Mouse (Mus musculus) embryonic facial prominence, embryonic 11.5 days (tissue): ENCODE data around the gene Dtnb. TPM values are rescaled to one million over a fixed set of nuclear protein-coding genes. Genes with fewer than 3 reads are reported as not detected.

Source experiments
- ATAC-seq: fragments of 200-750 bp; cut with Nextera tagmentation; replicated peaks from 2 replicates; pipeline ENCODE4 v1.8.0; 2017; ENCODE audit warnings: low read depth; ENCODE audit not compliant: insufficient number of reproducible peaks, low FRiP score, low TSS enrichment
- DNase-seq: peaks from one replicate; pipeline ENCODE4 v3.0.0-alpha.2; 2015; ENCODE audit warnings: low spot score
- H3K27ac ChIP-seq: fragments of 300-500 bp; sonication (generic); replicated peaks from 2 replicates; pipeline ENCODE4 v1.5.1; 2014; ENCODE audit warnings: mild to moderate bottlenecking, low read depth, low read length, control low read depth
- H3K27me3 ChIP-seq: fragments of 300-500 bp; sonication (generic); 2 replicates; pipeline ENCODE4 v1.6.1; 2014; ENCODE audit warnings: mild to moderate bottlenecking, low read length, moderate library complexity, mixed read lengths; ENCODE audit not compliant: control insufficient read depth, insufficient read depth
- H3K36me3 ChIP-seq: fragments of 300-500 bp; sonication (generic); replicated peaks from 2 replicates; pipeline ENCODE4 v1.6.1; 2014; ENCODE audit warnings: low read depth, mild to moderate bottlenecking, low read length, moderate library complexity, mixed read lengths; ENCODE audit not compliant: control insufficient read depth, insufficient read depth
- H3K4me1 ChIP-seq: fragments of 300-500 bp; sonication (generic); 2 replicates; pipeline ENCODE4 v1.6.1; 2014; ENCODE audit warnings: low read length, mixed read lengths; ENCODE audit not compliant: control insufficient read depth, insufficient read depth
- H3K4me2 ChIP-seq: fragments of 300-500 bp; sonication (generic); 2 replicates; pipeline ENCODE4 v1.6.1; 2014; ENCODE audit warnings: low read depth, mild to moderate bottlenecking, control low read depth, low read length, moderate library complexity
- H3K4me3 ChIP-seq: fragments of 300-500 bp; sonication (generic); 2 replicates; pipeline ENCODE4 v1.5.1; 2014; ENCODE audit warnings: low read depth, low read length, control low read depth
- H3K9ac ChIP-seq: fragments of 300-500 bp; sonication (generic); replicated peaks from 2 replicates; pipeline ENCODE4 v1.6.1; 2014; ENCODE audit warnings: mild to moderate bottlenecking, control low read depth, low read length
- H3K9me3 ChIP-seq: fragments of 300-500 bp; sonication (generic); replicated peaks from 2 replicates; pipeline ENCODE4 v1.6.1; 2016; ENCODE audit warnings: mild to moderate bottlenecking, low read length, inconsistent platforms, mixed read lengths; ENCODE audit not compliant: control insufficient read depth
- WGBS: fragments of 180-500 bp; shearing (Covaris S2); extraction: QIAGEN DNeasy Blood & Tissue Kit; methylation state at CpG from one replicate; pipeline ENCODE4 v1.1.7; 2014; 5-methylcytosine and 5-hydroxymethylcytosine counted together
- microRNA-seq: library from miRNA; unstranded; fragments of <30 nt; microRNA quantifications from one replicate; pipeline ENCODE4, GENCODE M21; 2016; ENCODE audit warnings: borderline number of aligned reads
- polyA plus RNA-seq: library from polyadenylated mRNA; unstranded; fragments of >200 nt; fragmentation: Nextera tagmentation; extraction: Ambion mirVana; gene quantifications from 2 replicates; pipeline ENCODE4 v1.2.1, GENCODE M21; 2014

Dtnb gene
- polyA plus RNA-seq, 1 experiment from 2014 or later: 40.4 TPM

DNA sequence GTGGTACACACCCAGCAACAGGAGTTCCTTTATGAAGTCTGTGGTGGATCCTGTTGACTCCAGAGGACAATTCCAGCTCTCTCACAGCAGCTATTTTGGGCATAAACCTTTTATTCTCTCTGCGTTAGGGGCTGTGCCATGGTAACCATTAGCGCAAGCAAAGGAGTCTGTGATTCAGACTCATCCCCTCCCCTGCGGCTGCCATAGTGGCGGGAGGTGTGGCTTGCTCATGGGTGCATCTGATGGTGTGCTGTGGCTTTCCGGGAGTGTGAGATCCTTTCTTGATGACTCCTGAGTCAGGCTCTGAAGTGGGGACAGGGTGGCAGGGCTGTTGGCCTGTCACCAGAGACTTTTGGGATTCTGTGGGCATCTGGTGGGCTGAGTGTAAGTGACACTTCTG is 251.2 kb downstream of the Dtnb start:
- no peaks in the 10 kb centered on the region for H3K9me3 ChIP-seq
- H3K27ac ChIP-seq: no peak overlapping the region
- no peak overlapping the region for H3K4me2 ChIP-seq
- DNase-seq (no peak), ATAC-seq (no peak)
- no peaks in the 10 kb centered on the region for H3K27me3 ChIP-seq
- H3K36me3 ChIP-seq: no peaks in the 10 kb centered on the region
- no peak overlapping the region for H3K9ac ChIP-seq
- peaks cover 2% of the 10 kb centered on the region for H3K4me1 ChIP-seq
- no peak overlapping the region for H3K4me3 ChIP-seq
- 75% methylated on average over 5 of the region's 5 CpGs for WGBS

DNA sequence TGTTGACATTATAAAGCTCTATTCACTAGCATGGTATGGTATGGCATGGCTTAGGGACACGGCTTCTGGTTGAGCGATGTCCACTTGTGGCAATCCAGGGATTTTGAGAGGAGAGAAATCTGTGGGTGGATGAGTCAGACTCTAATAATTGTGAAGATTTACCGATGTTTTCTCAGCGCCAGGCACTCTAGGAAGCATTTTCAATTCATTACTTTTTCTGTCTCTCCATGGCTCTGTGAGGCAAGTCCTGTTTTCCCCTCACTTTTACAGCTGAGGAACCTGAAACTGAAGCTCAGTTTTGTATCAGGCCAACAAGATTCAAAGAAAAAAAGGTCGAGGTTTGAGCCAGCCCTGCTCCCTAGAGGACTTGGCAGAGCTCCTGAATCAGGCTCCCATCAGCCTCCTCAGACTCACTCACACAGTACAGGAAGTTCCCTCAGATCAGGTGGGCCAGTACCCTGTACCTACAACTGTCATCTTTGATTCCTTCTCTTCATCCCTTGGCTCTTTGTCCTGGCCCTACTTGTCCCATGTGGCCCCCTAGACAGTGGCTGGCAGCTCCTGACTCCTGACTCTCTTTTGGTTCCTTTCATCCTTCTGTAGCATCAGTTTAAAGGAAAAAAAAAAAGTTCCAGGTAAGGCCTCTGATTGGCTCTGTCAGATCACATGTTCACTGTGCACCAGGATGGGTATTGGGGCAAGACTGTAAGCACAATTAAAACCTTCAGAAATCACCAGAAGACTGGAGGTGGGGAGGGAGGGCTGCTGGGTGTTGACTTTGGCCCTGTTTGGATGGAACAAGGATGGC is 252.9 kb downstream of the Dtnb start:
- no peak overlapping the region for H3K4me3 ChIP-seq
- no peak for ATAC-seq

DNA sequence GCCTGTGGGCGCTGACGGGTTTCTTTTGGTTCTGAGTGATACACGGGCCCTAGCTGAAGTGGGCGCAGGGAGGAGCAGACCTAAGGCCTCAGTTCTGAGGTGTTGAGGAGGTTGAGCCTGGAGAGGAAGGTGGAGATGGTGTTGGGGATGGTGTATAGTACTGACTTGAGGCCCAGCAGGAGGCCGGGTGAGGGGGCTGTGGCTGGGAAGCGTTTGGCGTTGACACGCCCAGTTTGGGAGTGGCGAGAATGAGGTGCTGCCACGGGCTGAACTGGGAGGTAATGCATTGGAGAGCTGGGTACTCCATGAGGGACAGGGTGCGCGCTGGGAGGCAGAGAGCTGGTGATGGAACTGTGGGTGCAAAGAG is 253.5 kb downstream of the Dtnb start:
- Histone ChIP-seq H3K9me3 (no peaks in the 10 kb centered on the region), H3K4me1 (peaks cover 2% of the 10 kb centered on the region), H3K27ac (no peak overlapping the region), H3K9ac (no peak overlapping the region), H3K4me3 (no peak overlapping the region), H3K4me2 (no peak overlapping the region), H3K36me3 (no peaks in the 10 kb centered on the region), H3K27me3 (no peaks in the 10 kb centered on the region)
- WGBS: 52% methylated on average over 12 of the region's 12 CpGs
- no peak for DNase-seq
- no peak for ATAC-seq

More for the DNA sequence above, 252.9 kb downstream of the Dtnb start:
- Histone ChIP-seq H3K4me1 (peaks cover 2% of the 10 kb centered on the region), H3K4me2 (no peak overlapping the region), H3K36me3 (no peaks in the 10 kb centered on the region), H3K27ac (no peak overlapping the region), H3K9me3 (no peaks in the 10 kb centered on the region), H3K9ac (no peak overlapping the region), H3K27me3 (no peaks in the 10 kb centered on the region)
- no peak for DNase-seq
- WGBS: 78% methylated on average over 5 of the region's 5 CpGs

DNA sequence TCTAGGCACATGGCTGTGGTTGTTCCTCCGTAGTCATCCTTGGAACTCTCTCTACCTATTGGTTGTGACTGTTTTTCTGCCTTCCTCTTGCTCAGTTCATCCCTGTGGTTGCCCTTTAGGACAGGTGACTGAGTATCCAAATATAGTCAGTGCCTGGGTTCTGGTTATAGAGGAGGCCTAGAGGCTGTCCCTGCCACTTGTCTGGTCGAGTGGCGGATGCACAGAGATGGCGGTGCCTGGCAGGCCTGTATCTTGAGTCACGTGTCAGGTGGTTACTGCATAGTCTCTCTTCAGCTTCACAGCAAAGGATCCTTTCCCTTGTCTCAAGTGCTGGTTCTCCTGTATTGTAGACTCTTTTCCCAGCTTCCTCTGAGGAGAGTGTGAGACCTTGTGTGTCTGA is 255.6 kb downstream of the Dtnb start:
- no peaks in the 10 kb centered on the region for H3K27me3 ChIP-seq

More for the DNA sequence above, 255.6 kb downstream of the Dtnb start:
- Histone ChIP-seq H3K9ac (no peak overlapping the region), H3K4me2 (no peak overlapping the region), H3K4me3 (no peak overlapping the region), H3K4me1 (peaks cover 2% of the 10 kb centered on the region), H3K36me3 (no peaks in the 10 kb centered on the region), H3K27ac (no peak overlapping the region), H3K9me3 (no peaks in the 10 kb centered on the region)
- ATAC-seq: no peak
- DNase-seq: no peak
- 87% methylated on average over 5 of the region's 5 CpGs for WGBS

Small RNA genes within 50 kb of the gene (microRNA-seq; reads per million reads assigned to microRNA genes)
- gene Gm26050: not detected

Other genes starting within 250 kb of the Dtnb start
- 16.1 and 17.1 TPM in 2 replicates for gene Kif3c, start 207.2 kb upstream of the Dtnb start, polyA plus RNA-seq
- gene Asxl2, start 145.5 kb upstream of the Dtnb start, polyA plus RNA-seq: 12.7 and 13.6 TPM in 2 replicates
- gene Dnmt3a, start 233.6 kb downstream of the Dtnb start, polyA plus RNA-seq: 69.5 and 80.9 TPM in 2 replicates